Mouse (Mus musculus): ENCODE data around the gene Gm45711. TPM values are rescaled to one million over a fixed set of nuclear protein-coding genes. Genes with fewer than 3 reads are reported as not detected.

Gene Gm45711
- total and polyA plus RNA-seq, 3 experiments, result not detected

DNA sequence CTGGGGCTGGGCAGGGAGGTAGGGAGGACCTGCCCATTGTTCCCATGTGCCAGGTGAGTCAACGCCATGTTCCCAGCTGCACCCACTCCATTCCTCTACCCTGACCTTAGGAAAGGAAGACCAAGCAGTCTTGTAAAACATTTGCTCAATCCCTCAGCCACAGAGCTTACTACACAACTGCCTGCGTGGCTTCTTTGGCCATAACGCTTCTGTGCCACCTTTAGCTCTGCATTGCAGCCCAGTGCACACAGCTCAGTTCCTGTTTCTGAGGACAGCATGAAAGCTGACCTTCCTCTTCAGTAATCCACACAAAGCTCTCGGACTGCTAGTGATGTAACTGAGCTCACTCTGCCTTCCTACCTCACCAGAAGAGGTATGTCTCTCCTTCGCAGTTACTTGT lies 77.0 kb downstream of the Gm45711 start:
- Histone ChIP-seq H3K4me1 (ENCODE audit: control insufficient read depth in 1 of 2, insufficient read depth in 2 of 2) (peaks cover 3 to 11% of the 10 kb centered on the region in 2 experiments; a peak in 2 of 4 replicates), H3K9ac (ENCODE audit: insufficient read depth, low read depth) (no peak overlapping the region), H3K4me3 (replicated peaks in 1 of 3; ENCODE audit: low read depth in 2 of 3, low read length in 2 of 3, poor library complexity in 1 of 3) (no peak overlapping the region), H3K36me3 (replicated peaks in 1 of 2; ENCODE audit: control insufficient read depth in 1 of 2, insufficient read depth in 1 of 2, low read length in 1 of 2) (peaks cover 73 to 89% of the 10 kb centered on the region in 2 experiments), H3K9me3 (replicated peaks; ENCODE audit: low read length) (no peaks in the 10 kb centered on the region), H3K4me2 (ENCODE audit: insufficient read depth, low read depth, poor library complexity, severe bottlenecking) (no peak overlapping the region), H3K27ac (ENCODE audit: insufficient read depth, low read depth) (no peak overlapping the region), H3K27me3 (replicated peaks) (no peaks in the 10 kb centered on the region), H3K79me2 (replicated peaks; ENCODE audit: control insufficient read depth, extremely low read depth, insufficient read depth, poor library complexity, severe bottlenecking) (no peaks in the 10 kb centered on the region)
- DNase-seq (ENCODE audit: extremely low read depth), result no peak
- dilution Hi-C loops (cut with MboI; ENCODE audit: extremely low pct_ligation_motif_present, extremely low pct_unique_long_range_greater_than_20kb, low sequenced_read_pairs), result no loop called here
- TF ChIP-seq BHLHE40 (IDR thresholded peaks at IDR 0.05; ENCODE audit: low read depth, low read length) (no peak), POLR2A (IDR thresholded peaks at IDR 0.05; ENCODE audit: low read depth, low read length) (no peak), MYC (IDR thresholded peaks at IDR 0.05; ENCODE audit: low read depth, low read length) (no peak), MAX (IDR thresholded peaks at IDR 0.05; ENCODE audit: low read length) (no peak), PAX5 (IDR thresholded peaks at IDR 0.05; ENCODE audit: low read length) (no peak), JUN (IDR thresholded peaks at IDR 0.05; ENCODE audit: insufficient read depth, low read depth, low read length) (no peak), CHD2 (IDR thresholded peaks at IDR 0.05; ENCODE audit: low read length) (no peak)
- in situ Hi-C loops (cut with MboI; ENCODE audit: low pct_ligation_motif_present, low pct_unique_long_range_greater_than_20kb, low sequenced_read_pairs), result no loop called here

DNA sequence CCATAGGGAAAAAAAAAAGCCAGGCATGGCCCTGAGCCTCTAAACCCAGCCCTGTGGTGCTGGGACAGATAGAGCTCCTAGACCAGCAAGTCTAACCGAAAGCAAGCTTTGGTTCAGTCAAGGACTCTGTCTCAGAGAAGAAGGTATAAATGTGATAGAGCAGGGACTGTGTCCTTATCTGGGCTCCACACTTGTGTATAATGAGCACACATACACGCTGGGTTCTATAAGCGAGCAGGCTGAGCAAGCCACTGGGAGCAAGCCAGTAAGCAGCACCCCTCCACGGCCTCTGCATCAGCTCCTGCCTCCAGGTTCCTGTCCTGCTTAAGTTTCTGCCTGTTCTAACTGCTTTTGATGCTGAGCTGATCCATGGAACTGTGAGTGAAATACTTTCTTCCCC lies 77.8 kb downstream of the Gm45711 start:
- DNase-seq (ENCODE audit: extremely low read depth), result no peak
- in situ Hi-C loops (cut with MboI; ENCODE audit: low pct_ligation_motif_present, low pct_unique_long_range_greater_than_20kb, low sequenced_read_pairs) (no loop called here), dilution Hi-C loops (cut with MboI; ENCODE audit: extremely low pct_ligation_motif_present, extremely low pct_unique_long_range_greater_than_20kb, low sequenced_read_pairs) (no loop called here)
- TF ChIP-seq E2F4 (IDR thresholded peaks at IDR 0.05; ENCODE audit: insufficient replicate concordance, low read depth, low read length) (no peak), SMC3 (IDR thresholded peaks at IDR 0.05; ENCODE audit: low read depth, low read length) (no peak), PAX5 (IDR thresholded peaks at IDR 0.05; ENCODE audit: low read length) (no peak), MEF2A (IDR thresholded peaks at IDR 0.05; ENCODE audit: borderline replicate concordance, low read depth, low read length) (no peak), SIN3A (IDR thresholded peaks at IDR 0.05; ENCODE audit: low read length) (no peak), ZC3H11A (IDR thresholded peaks at IDR 0.05; ENCODE audit: low read depth, low read length) (no peak), TCF12 (IDR thresholded peaks at IDR 0.05; ENCODE audit: low read depth, low read length) (no peak), ELF1 (IDR thresholded peaks at IDR 0.05; ENCODE audit: low read depth, low read length) (no peak), RAD21 (IDR thresholded peaks at IDR 0.05; ENCODE audit: low read depth, low read length) (no peak), NELFE (IDR thresholded peaks at IDR 0.05; ENCODE audit: low read depth, low read length) (no peak), ZMIZ1 (IDR thresholded peaks at IDR 0.05; ENCODE audit: low read depth, low read length) (no peak)
- Histone ChIP-seq H3K27me3 (replicated peaks) (no peaks in the 10 kb centered on the region), H3K4me2 (ENCODE audit: insufficient read depth, low read depth, poor library complexity, severe bottlenecking) (no peak overlapping the region), H3K36me3 (replicated peaks in 1 of 2; ENCODE audit: control insufficient read depth in 1 of 2, insufficient read depth in 1 of 2, low read length in 1 of 2) (peaks cover 73 to 89% of the 10 kb centered on the region in 2 experiments), H3K4me3 (replicated peaks in 1 of 3; ENCODE audit: low read depth in 2 of 3, low read length in 2 of 3, poor library complexity in 1 of 3) (no peak overlapping the region), H3K4me1 (ENCODE audit: control insufficient read depth in 1 of 2, insufficient read depth in 2 of 2) (peaks cover 3 to 11% of the 10 kb centered on the region in 2 experiments; a peak in 2 of 4 replicates), H3K27ac (ENCODE audit: insufficient read depth, low read depth) (no peak overlapping the region), H3K9ac (ENCODE audit: insufficient read depth, low read depth) (no peak overlapping the region), H3K79me2 (replicated peaks; ENCODE audit: control insufficient read depth, extremely low read depth, insufficient read depth, poor library complexity, severe bottlenecking) (no peaks in the 10 kb centered on the region), H3K9me3 (replicated peaks; ENCODE audit: low read length) (no peaks in the 10 kb centered on the region)

Other genes starting within 250 kb of the Gm45711 start
- gene Cdh5, start 208.5 kb downstream of the Gm45711 start, total RNA-seq (2012; rRNA removed), result 0.25 and 0.34 TPM in 2 replicates
- gene Cdh5, start 208.5 kb downstream of the Gm45711 start, total RNA-seq (2014; rRNA removed), result 0.20 and 0.48 TPM in 2 replicates
- 1.7 and 1.8 TPM in 2 replicates for gene Cdh5, start 208.5 kb downstream of the Gm45711 start, polyA plus RNA-seq (2012; ENCODE audit: insufficient read length, low read depth)
- not detected in 2 replicates for gene Bean1, start 139.6 kb downstream of the Gm45711 start, total RNA-seq (2012; rRNA removed)
- gene Bean1, start 139.6 kb downstream of the Gm45711 start, total RNA-seq (2014; rRNA removed), result not detected in 2 replicates
- not detected in 2 replicates for gene Bean1, start 139.6 kb downstream of the Gm45711 start, polyA plus RNA-seq (2012; ENCODE audit: insufficient read length, low read depth)
- 9.2 and 13.5 TPM in 2 replicates for gene Tk2, start 61.5 kb downstream of the Gm45711 start, total RNA-seq (2012; rRNA removed)
- gene Tk2, start 61.5 kb downstream of the Gm45711 start, total RNA-seq (2014; rRNA removed), result 8.7 and 8.9 TPM in 2 replicates
- gene Tk2, start 61.5 kb downstream of the Gm45711 start, polyA plus RNA-seq (2012; ENCODE audit: insufficient read length, low read depth), result 7.3 TPM in 2 replicates
- gene Cklf, start 59.2 kb downstream of the Gm45711 start, total RNA-seq (2012; rRNA removed), result 20.7 and 25.3 TPM in 2 replicates
- gene Cklf, start 59.2 kb downstream of the Gm45711 start, total RNA-seq (2014; rRNA removed), result 35.2 and 38.8 TPM in 2 replicates
- 25.0 and 29.7 TPM in 2 replicates for gene Cklf, start 59.2 kb downstream of the Gm45711 start, polyA plus RNA-seq (2012; ENCODE audit: insufficient read length, low read depth)
- gene Cmtm2a, start 16.9 kb downstream of the Gm45711 start, total RNA-seq (2012; rRNA removed), result not detected in 2 replicates
- gene Cmtm2a, start 16.9 kb downstream of the Gm45711 start, total RNA-seq (2014; rRNA removed), result not detected in 2 replicates
- gene Cmtm2a, start 16.9 kb downstream of the Gm45711 start, polyA plus RNA-seq (2012; ENCODE audit: insufficient read length, low read depth), result not detected in 2 replicates
- not detected in 2 replicates for gene Cmtm1, start 64 bp upstream of the Gm45711 start, total RNA-seq (2012; rRNA removed)
- not detected in 2 replicates for gene Cmtm1, start 64 bp upstream of the Gm45711 start, total RNA-seq (2014; rRNA removed)
- gene Cmtm1, start 64 bp upstream of the Gm45711 start, polyA plus RNA-seq (2012; ENCODE audit: insufficient read length, low read depth), result not detected in 2 replicates
- not detected in 2 replicates for gene Gm11020, start 11.5 kb upstream of the Gm45711 start, total RNA-seq (2012; rRNA removed)
- not detected in 2 replicates for gene Gm11020, start 11.5 kb upstream of the Gm45711 start, total RNA-seq (2014; rRNA removed)
- not detected in 2 replicates for gene Gm11020, start 11.5 kb upstream of the Gm45711 start, polyA plus RNA-seq (2012; ENCODE audit: insufficient read length, low read depth)
- not detected in 2 replicates for gene Cmtm2b, start 12.1 kb upstream of the Gm45711 start, total RNA-seq (2012; rRNA removed)
- not detected in 2 replicates for gene Cmtm2b, start 12.1 kb upstream of the Gm45711 start, total RNA-seq (2014; rRNA removed)
- gene Cmtm2b, start 12.1 kb upstream of the Gm45711 start, polyA plus RNA-seq (2012; ENCODE audit: insufficient read length, low read depth), result not detected in 2 replicates
- 3.9 TPM in 2 replicates for gene Cmtm3, start 29.3 kb upstream of the Gm45711 start, total RNA-seq (2012; rRNA removed)
- gene Cmtm3, start 29.3 kb upstream of the Gm45711 start, total RNA-seq (2014; rRNA removed), result 4.2 and 4.3 TPM in 2 replicates
- 8.8 and 11.0 TPM in 2 replicates for gene Cmtm3, start 29.3 kb upstream of the Gm45711 start, polyA plus RNA-seq (2012; ENCODE audit: insufficient read length, low read depth)
- gene Cmtm4, start 85.7 kb upstream of the Gm45711 start, total RNA-seq (2012; rRNA removed), result 2.3 and 2.7 TPM in 2 replicates
- 2.5 and 2.6 TPM in 2 replicates for gene Cmtm4, start 85.7 kb upstream of the Gm45711 start, total RNA-seq (2014; rRNA removed)
- 2.6 and 3.0 TPM in 2 replicates for gene Cmtm4, start 85.7 kb upstream of the Gm45711 start, polyA plus RNA-seq (2012; ENCODE audit: insufficient read length, low read depth)
- gene Dync1li2, start 133.0 kb upstream of the Gm45711 start, total RNA-seq (2012; rRNA removed), result 12.7 and 15.8 TPM in 2 replicates
- 14.3 and 17.7 TPM in 2 replicates for gene Dync1li2, start 133.0 kb upstream of the Gm45711 start, total RNA-seq (2014; rRNA removed)
- 22.8 and 30.4 TPM in 2 replicates for gene Dync1li2, start 133.0 kb upstream of the Gm45711 start, polyA plus RNA-seq (2012; ENCODE audit: insufficient read length, low read depth)
- not detected in 2 replicates for gene Terb1, start 199.8 kb upstream of the Gm45711 start, total RNA-seq (2012; rRNA removed)
- gene Terb1, start 199.8 kb upstream of the Gm45711 start, total RNA-seq (2014; rRNA removed), result not detected in 2 replicates
- not detected in 2 replicates for gene Terb1, start 199.8 kb upstream of the Gm45711 start, polyA plus RNA-seq (2012; ENCODE audit: insufficient read length, low read depth)
- 26.0 and 34.5 TPM in 2 replicates for gene Nae1, start 224.6 kb upstream of the Gm45711 start, total RNA-seq (2012; rRNA removed)
- 95.0 and 113 TPM in 2 replicates for gene Nae1, start 224.6 kb upstream of the Gm45711 start, total RNA-seq (2014; rRNA removed)
- 33.6 and 36.5 TPM in 2 replicates for gene Nae1, start 224.6 kb upstream of the Gm45711 start, polyA plus RNA-seq (2012; ENCODE audit: insufficient read length, low read depth)
- gene Car7, start 224.6 kb upstream of the Gm45711 start, total RNA-seq (2012; rRNA removed), result 0.85 and 0.88 TPM in 2 replicates
- gene Car7, start 224.6 kb upstream of the Gm45711 start, total RNA-seq (2014; rRNA removed), result 0.62 and 0.92 TPM in 2 replicates
- gene Car7, start 224.6 kb upstream of the Gm45711 start, polyA plus RNA-seq (2012; ENCODE audit: insufficient read length, low read depth), result 1.2 and 1.3 TPM in 2 replicates